Mouse (Mus musculus): ENCODE data around the gene Gm20388.

- no peak for TF ChIP-seq POLR2A (IDR thresholded peaks at IDR 0.05; ENCODE audit: insufficient read depth, low read length)
- no peak for TF ChIP-seq CTCF (IDR thresholded peaks at IDR 0.05; ENCODE audit: low read depth, low read length)
Observed at GRCm38 (mm10) chr8:123343422-123343821, 3432.8 kb downstream of the Gm20388 start.

Measured in ES-Bruce4 (cell line).